Mouse (Mus musculus) stomach, postnatal 0 days (tissue): ENCODE measurements around the gene Gstp1. TPM values are rescaled to one million over a fixed set of nuclear protein-coding genes. Genes with fewer than 3 reads are reported as not detected.

Source experiments
- ATAC-seq: fragments of 200-750 bp; cut with Nextera tagmentation; 2 replicates; pipeline ENCODE4 v1.8.0; 2017; ENCODE audit not compliant: low FRiP score, low TSS enrichment
- DNase-seq: peaks from one replicate; pipeline ENCODE4 v3.0.0-alpha.2; 2016; ENCODE audit warnings: low spot score
- H3K27ac ChIP-seq: fragments of 300-500 bp; sonication (generic); replicated peaks from 2 replicates; pipeline ENCODE4 v1.5.1; 2014; ENCODE audit warnings: mild to moderate bottlenecking, control low read depth
- H3K27me3 ChIP-seq: fragments of 300-500 bp; sonication (generic); 2 replicates; pipeline ENCODE4 v1.6.1; 2014; ENCODE audit warnings: low read length; ENCODE audit not compliant: control insufficient read depth, insufficient read depth
- H3K36me3 ChIP-seq: fragments of 300-500 bp; sonication (generic); 2 replicates; pipeline ENCODE4 v1.6.1; 2014; ENCODE audit warnings: low read length, mixed read lengths; ENCODE audit not compliant: control insufficient read depth, insufficient read depth
- H3K4me1 ChIP-seq: fragments of 300-500 bp; sonication (generic); replicated peaks from 2 replicates; pipeline ENCODE4 v1.6.1; 2014; ENCODE audit warnings: antibody characterized with exemption; ENCODE audit not compliant: control insufficient read depth, insufficient read depth
- H3K4me2 ChIP-seq: fragments of 300-500 bp; sonication (generic); replicated peaks from 2 replicates; pipeline ENCODE4 v1.6.1; 2014; ENCODE audit warnings: low read depth, mild to moderate bottlenecking, control low read depth, moderate library complexity
- H3K4me3 ChIP-seq: fragments of 300-500 bp; sonication (generic); 2 replicates; pipeline ENCODE4 v1.5.1; 2014; ENCODE audit warnings: low read depth, low read length, control low read depth
- H3K9ac ChIP-seq: fragments of 300-500 bp; sonication (generic); 2 replicates; pipeline ENCODE4 v1.6.1; 2014; ENCODE audit warnings: mild to moderate bottlenecking, low read length, control low read depth, mixed read lengths
- H3K9me3 ChIP-seq: fragments of 300-500 bp; sonication (generic); 2 replicates; pipeline ENCODE4 v1.6.1; 2016; ENCODE audit warnings: low read length; ENCODE audit not compliant: control insufficient read depth
- CTCF ChIP-seq: IDR thresholded peaks from 2 replicates; pipeline ENCODE4 v1.5.1; 2016; ENCODE audit warnings: antibody characterized with exemption, low read depth, mild to moderate bottlenecking, moderate library complexity
- EP300 ChIP-seq: optimal IDR thresholded peaks from 2 replicates; pipeline ENCODE3; 2016; ENCODE audit warnings: antibody characterized with exemption
- WGBS: fragments of 180-500 bp; shearing (Covaris S2); extraction: QIAGEN DNeasy Blood & Tissue Kit; methylation state at CpG from one replicate; pipeline ENCODE4 v1.1.7; 2014; 5-methylcytosine and 5-hydroxymethylcytosine counted together
- polyA plus RNA-seq: library from polyadenylated mRNA; unstranded; fragments of >200 nt; fragmentation: Nextera tagmentation; extraction: Ambion mirVana; gene quantifications from 2 replicates; pipeline ENCODE4 v1.2.1, GENCODE M21; 2015

Gstp1 gene
- polyA plus RNA-seq, 1 experiment from 2014 or later: 1,081 TPM

GRCm38 (mm10) chr19:3986334-3986733, 51.5 kb downstream of the Gstp1 start, which contains the start of gene Acy3:
TSS of gene Acy3 (plus strand) at chr19:3986570.
- H3K4me2 ChIP-seq: peak within 1 kb of the TSS; percentile 0
- H3K27ac ChIP-seq: peak within 1 kb of the TSS; percentile 77
- no peak within 1 kb of the TSS for H3K4me3 ChIP-seq
- H3K4me1 ChIP-seq: peaks cover 5% of the 10 kb centered on the region; the same call in 1 of the 2 replicates
- no peaks in the 10 kb centered on the region for H3K36me3 ChIP-seq
- DNase-seq: peak; percentile 91
- no peak for TF ChIP-seq EP300
- no peak for TF ChIP-seq CTCF
- no peaks in the 10 kb centered on the region for H3K27me3 ChIP-seq
- ATAC-seq: peak; percentile 86
- H3K9ac ChIP-seq: peak within 1 kb of the TSS; percentile 49
- 5% methylated on average over 8 of the region's 8 CpGs for WGBS
- no peaks in the 10 kb centered on the region for H3K9me3 ChIP-seq

Other genes with a start within 250 kb of the Gstp1 start
- 21.2 and 24.2 TPM in 2 replicates for gene Chka, start 186.2 kb downstream of the Gstp1 start, polyA plus RNA-seq
- 17.4 and 21.8 TPM in 2 replicates for gene Tcirg1, start 130.9 kb downstream of the Gstp1 start, polyA plus RNA-seq
- 277 and 284 TPM in 2 replicates for gene Ndufs8, start 125.2 kb downstream of the Gstp1 start, polyA plus RNA-seq
- gene Aldh3b1, start 108.2 kb downstream of the Gstp1 start, polyA plus RNA-seq: 1.8 and 2.2 TPM in 2 replicates
- gene Unc93b1, start 102.8 kb downstream of the Gstp1 start, polyA plus RNA-seq: 17.4 and 19.7 TPM in 2 replicates
- gene Aldh3b3, start 79.3 kb downstream of the Gstp1 start, polyA plus RNA-seq: 1.1 TPM in 2 replicates
- 75.8 and 84.1 TPM in 2 replicates for gene Aldh3b2, start 65.7 kb downstream of the Gstp1 start, polyA plus RNA-seq
- gene Acy3, start 51.4 kb downstream of the Gstp1 start, polyA plus RNA-seq: 9.9 TPM in 2 replicates
- 0.05 TPM in 1 of 2 replicates, not detected in the other for gene Tbx10, start 45.2 kb downstream of the Gstp1 start, polyA plus RNA-seq
- gene Nudt8, start 37.4 kb downstream of the Gstp1 start, polyA plus RNA-seq: 39.3 and 40.7 TPM in 2 replicates
- 1.1 and 1.3 TPM in 2 replicates for gene Gm49405, start 37.4 kb downstream of the Gstp1 start, polyA plus RNA-seq
- 1.2 and 1.7 TPM in 2 replicates for gene Doc2g, start 34.7 kb downstream of the Gstp1 start, polyA plus RNA-seq
- gene Ndufv1, start 25.2 kb downstream of the Gstp1 start, polyA plus RNA-seq: 213 and 216 TPM in 2 replicates
- gene Gstp2, start 8.0 kb upstream of the Gstp1 start, polyA plus RNA-seq: 85.2 and 93.1 TPM in 2 replicates
- 7.1 and 9.7 TPM in 2 replicates for gene Gstp3, start 21.6 kb upstream of the Gstp1 start, polyA plus RNA-seq
- gene Cabp2, start 43.6 kb upstream of the Gstp1 start, polyA plus RNA-seq: not detected in 2 replicates
- gene Cdk2ap2, start 59.2 kb upstream of the Gstp1 start, polyA plus RNA-seq: 129 and 134 TPM in 2 replicates
- gene Pitpnm1, start 62.0 kb upstream of the Gstp1 start, polyA plus RNA-seq: 8.3 and 11.2 TPM in 2 replicates
- 47.0 and 48.0 TPM in 2 replicates for gene Aip, start 87.9 kb upstream of the Gstp1 start, polyA plus RNA-seq
- gene Gpr152, start 101.8 kb upstream of the Gstp1 start, polyA plus RNA-seq: 0.02 TPM in 1 of 2 replicates, not detected in the other
- 0.05 TPM in 1 of 2 replicates, not detected in the other for gene Cabp4, start 106.0 kb upstream of the Gstp1 start, polyA plus RNA-seq
- gene Coro1b, start 110.6 kb upstream of the Gstp1 start, polyA plus RNA-seq: 127 and 133 TPM in 2 replicates
- 1.1 and 1.3 TPM in 2 replicates for gene Ptprcap, start 115.6 kb upstream of the Gstp1 start, polyA plus RNA-seq
- gene Rps6kb2, start 125.4 kb upstream of the Gstp1 start, polyA plus RNA-seq: 41.1 and 49.3 TPM in 2 replicates
- gene Carns1, start 137.5 kb upstream of the Gstp1 start, polyA plus RNA-seq: 1.5 TPM in 2 replicates
- 2.3 and 2.9 TPM in 2 replicates for gene Tbc1d10c, start 153.3 kb upstream of the Gstp1 start, polyA plus RNA-seq
- 497 and 506 TPM in 2 replicates for gene Ppp1ca, start 154.1 kb upstream of the Gstp1 start, polyA plus RNA-seq
- gene Rad9a, start 163.7 kb upstream of the Gstp1 start, polyA plus RNA-seq: 11.0 and 11.3 TPM in 2 replicates
- gene Clcf1, start 176.3 kb upstream of the Gstp1 start, polyA plus RNA-seq: 3.2 and 3.6 TPM in 2 replicates
- gene AC109138.7, start 176.4 kb upstream of the Gstp1 start, polyA plus RNA-seq: not detected in 2 replicates
- gene Pold4, start 193.9 kb upstream of the Gstp1 start, polyA plus RNA-seq: 42.8 and 45.0 TPM in 2 replicates
- 36.9 and 41.0 TPM in 2 replicates for gene Ssh3, start 231.2 kb upstream of the Gstp1 start, polyA plus RNA-seq
- 5.0 and 5.2 TPM in 2 replicates for gene Ankrd13d, start 245.2 kb upstream of the Gstp1 start, polyA plus RNA-seq